Mouse (Mus musculus) erythroblast, embryonic 14.5 days (primary cell): Measurements from ENCODE around the gene Gjd3. TPM values are rescaled to one million over a fixed set of nuclear protein-coding genes. Genes with fewer than 3 reads are reported as not detected.
A peak's percentile ranks its signal among the peaks of the same experiment; 100 is the strongest.
"Not testable (repeated sequence)": the region's sequence is repeated elsewhere in the genome, so short reads cannot be mapped to it uniquely, and the experiment has no call there.

Experiments used
- H3K27me3 ChIP-seq: 2 replicates; pipeline ENCODE4 v1.6.1; 2012; ENCODE audit warnings: inconsistent platforms; ENCODE audit not compliant: control insufficient read depth
- H3K36me3 ChIP-seq: 2 replicates; pipeline ENCODE4 v1.6.1; 2012; ENCODE audit warnings: mild to moderate bottlenecking, inconsistent platforms; ENCODE audit not compliant: control insufficient read depth
- H3K4me1 ChIP-seq: 2 replicates; pipeline ENCODE4 v1.6.1; 2012; ENCODE audit warnings: inconsistent platforms; ENCODE audit not compliant: control insufficient read depth
- H3K4me3 ChIP-seq: replicated peaks from 2 replicates; pipeline ENCODE3; 2012; ENCODE audit warnings: moderate library complexity, mild to moderate bottlenecking, inconsistent platforms
- H3K9me3 ChIP-seq: 2 replicates; pipeline ENCODE4 v1.6.1; 2012; ENCODE audit warnings: low read length, inconsistent platforms, mixed read lengths; ENCODE audit not compliant: control insufficient read depth
- GATA1 ChIP-seq: IDR thresholded peaks from 2 replicates; pipeline ENCODE4 v1.6.1; 2012; ENCODE audit warnings: low read length, inconsistent platforms, mixed read lengths
- TAL1 ChIP-seq: IDR thresholded peaks from 3 replicates; pipeline ENCODE4 v1.6.1; 2012; ENCODE audit warnings: low read length, inconsistent platforms, mixed read lengths
- polyA plus RNA-seq: library from polyadenylated mRNA; stranded (reverse); fragments of >175 nt; gene quantifications from 2 replicates; pipeline ENCODE4 v1.2.3, GENCODE M21; 2012

Gjd3 gene
- polyA plus RNA-seq, 1 experiment, result not detected

DNA sequence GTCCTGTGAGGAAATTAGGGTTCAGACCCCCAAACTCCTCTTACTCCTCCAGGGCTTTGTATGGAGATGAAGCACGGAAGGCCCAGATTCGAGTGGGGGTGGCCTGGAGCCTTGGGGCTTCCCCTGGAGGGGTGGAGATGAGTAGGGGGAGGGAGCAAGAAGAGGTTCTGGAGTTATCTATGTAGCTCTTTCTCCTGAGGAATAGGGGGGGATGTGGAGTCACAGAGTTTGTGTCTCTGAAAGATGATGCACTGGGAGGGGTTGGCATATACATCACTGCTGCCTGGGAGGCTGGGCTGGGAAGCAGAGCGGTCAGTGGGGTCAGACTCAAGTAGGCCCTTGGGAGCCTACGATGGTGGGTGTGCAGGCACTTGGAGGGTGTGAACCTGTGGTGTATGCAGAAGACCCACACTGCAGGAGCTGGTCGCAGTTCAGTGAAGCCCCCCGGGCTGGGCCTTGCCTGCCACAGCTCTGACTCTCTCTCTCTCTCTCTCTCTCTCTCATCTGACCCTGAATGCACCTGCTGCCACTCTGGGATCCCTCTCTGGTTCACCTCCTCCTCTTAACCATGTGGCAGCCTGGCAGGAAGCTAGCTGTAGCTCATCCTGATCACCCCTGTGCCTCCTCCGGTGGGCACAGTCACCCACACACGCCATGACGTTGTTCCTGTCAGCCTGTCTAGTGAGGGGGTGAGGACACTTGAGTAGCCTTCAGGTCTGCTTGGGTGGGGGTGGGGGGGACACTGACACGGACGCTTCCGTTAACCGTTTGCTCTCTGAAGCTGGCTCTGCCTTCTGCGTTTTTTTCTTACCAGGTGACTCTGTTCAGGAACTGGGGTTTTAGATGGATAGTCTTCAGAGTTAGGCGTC lies 43.5 kb downstream of the Gjd3 start:
- H3K9me3 ChIP-seq, result peaks cover 9% of the 10 kb centered on the region; the same call in 1 of the 2 replicates
- no peak overlapping the region for H3K4me3 ChIP-seq
- peaks cover 50% of the 10 kb centered on the region for H3K4me1 ChIP-seq
- no peaks in the 10 kb centered on the region for H3K36me3 ChIP-seq
- H3K27me3 ChIP-seq, result peaks cover 77% of the 10 kb centered on the region
- TF ChIP-seq GATA1 (no peak), TAL1 (no peak)

DNA sequence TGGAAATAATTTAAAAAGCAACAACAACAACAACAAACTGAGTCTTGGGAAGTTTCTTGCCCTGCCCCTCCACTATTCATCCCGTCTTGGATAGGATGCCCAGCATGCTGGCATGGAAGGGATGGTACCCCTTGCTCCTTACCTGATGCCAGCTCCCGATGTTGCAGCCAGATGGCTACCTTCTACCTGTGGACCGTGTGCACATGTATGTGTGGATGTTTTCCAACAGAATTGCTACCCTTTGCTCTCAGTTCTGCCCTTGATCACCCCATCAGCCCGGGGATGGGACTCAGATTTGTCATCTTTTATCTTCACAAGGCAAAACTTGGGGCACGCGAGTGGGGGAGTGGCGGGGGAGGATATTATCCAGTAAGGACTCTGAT lies 44.1 kb downstream of the Gjd3 start:
- H3K27me3 ChIP-seq, result peaks cover 84% of the 10 kb centered on the region
- no peaks in the 10 kb centered on the region for H3K36me3 ChIP-seq
- H3K4me1 ChIP-seq, result peaks cover 48% of the 10 kb centered on the region

DNA sequence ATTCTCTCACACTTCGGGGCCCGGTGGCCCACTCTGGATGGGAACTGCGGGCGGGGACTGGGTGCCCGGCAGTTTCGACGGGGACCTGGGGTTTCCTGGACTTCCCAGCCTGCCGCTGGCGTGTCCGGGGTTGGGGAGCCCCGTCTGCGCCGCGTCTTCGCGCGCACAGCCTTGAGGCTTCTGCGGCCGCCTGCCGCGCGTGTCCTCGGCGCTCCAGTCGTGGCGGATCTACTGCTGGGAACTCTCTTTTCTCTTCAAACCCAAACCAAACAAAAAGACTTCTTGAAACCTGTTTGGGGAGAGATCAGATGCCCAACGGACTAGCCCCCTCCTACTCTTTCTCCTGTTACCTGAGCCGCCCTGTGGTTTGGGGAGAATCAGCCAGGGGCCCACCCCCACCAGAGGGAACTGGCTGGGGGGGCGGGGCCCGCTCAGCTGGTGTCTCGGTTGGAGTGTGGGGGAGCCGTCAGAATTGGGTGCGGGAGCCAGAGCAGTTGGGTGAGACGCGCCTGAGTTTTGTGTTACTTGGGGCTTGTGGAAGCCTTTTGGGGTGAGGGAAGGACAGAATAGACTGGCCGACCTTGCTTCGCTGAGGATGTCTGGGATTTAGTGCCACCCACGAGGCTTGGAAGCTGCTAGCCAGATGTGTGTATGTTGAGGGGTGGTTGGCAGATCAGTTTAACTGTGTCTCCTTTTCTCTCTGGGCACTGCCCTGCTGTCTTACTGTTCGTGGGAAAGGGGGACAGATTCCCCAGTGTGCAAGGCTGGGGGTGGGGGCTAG lies 44.7 kb downstream of the Gjd3 start:
- Histone ChIP-seq H3K9me3 (peaks cover 9% of the 10 kb centered on the region; the same call in 1 of the 2 replicates), H3K27me3 (peaks cover 90% of the 10 kb centered on the region), H3K4me3 (peak overlapping the region; percentile 60), H3K36me3 (no peaks in the 10 kb centered on the region), H3K4me1 (peaks cover 47% of the 10 kb centered on the region)
- TF ChIP-seq TAL1, result no peak
- no peak for TF ChIP-seq GATA1

More for the DNA sequence above, 44.1 kb downstream of the Gjd3 start:
- TF ChIP-seq TAL1 (no peak), GATA1 (no peak)
- H3K4me3 ChIP-seq, result no peak overlapping the region
- H3K9me3 ChIP-seq, result peaks cover 9% of the 10 kb centered on the region; the same call in 1 of the 2 replicates

DNA sequence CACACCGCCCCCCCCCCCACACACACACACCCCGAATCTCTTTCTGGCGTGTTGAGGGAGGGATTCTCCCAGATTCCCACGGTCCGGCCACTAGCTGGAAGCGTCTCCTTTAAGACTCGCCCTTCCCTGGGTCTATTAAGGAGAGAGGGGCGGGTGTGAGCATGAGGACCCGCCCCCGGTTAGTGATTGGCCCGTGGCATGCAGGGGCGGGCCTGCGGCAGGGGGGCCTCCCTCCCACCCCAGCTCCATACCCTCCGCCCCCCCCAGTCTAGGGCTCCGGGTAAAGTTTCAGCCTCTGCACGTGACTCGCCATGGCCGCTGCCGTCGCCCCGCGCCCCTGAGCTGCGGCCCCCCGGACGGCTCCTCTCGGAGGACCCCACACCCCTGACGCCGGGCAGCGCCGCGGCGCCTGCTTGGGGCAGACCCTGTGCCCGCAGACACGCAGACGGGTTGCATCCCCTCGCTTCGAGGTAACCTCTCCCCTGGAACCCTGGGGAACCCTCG lies 45.4 kb downstream of the Gjd3 start:
- Histone ChIP-seq H3K36me3 (no peaks in the 10 kb centered on the region), H3K4me1 (peaks cover 43% of the 10 kb centered on the region), H3K27me3 (peaks cover 96% of the 10 kb centered on the region), H3K9me3 (peaks cover 9% of the 10 kb centered on the region; the same call in 1 of the 2 replicates), H3K4me3 (peak overlapping the region; percentile 60)
- no peak for TF ChIP-seq TAL1
- TF ChIP-seq GATA1, result no peak

DNA sequence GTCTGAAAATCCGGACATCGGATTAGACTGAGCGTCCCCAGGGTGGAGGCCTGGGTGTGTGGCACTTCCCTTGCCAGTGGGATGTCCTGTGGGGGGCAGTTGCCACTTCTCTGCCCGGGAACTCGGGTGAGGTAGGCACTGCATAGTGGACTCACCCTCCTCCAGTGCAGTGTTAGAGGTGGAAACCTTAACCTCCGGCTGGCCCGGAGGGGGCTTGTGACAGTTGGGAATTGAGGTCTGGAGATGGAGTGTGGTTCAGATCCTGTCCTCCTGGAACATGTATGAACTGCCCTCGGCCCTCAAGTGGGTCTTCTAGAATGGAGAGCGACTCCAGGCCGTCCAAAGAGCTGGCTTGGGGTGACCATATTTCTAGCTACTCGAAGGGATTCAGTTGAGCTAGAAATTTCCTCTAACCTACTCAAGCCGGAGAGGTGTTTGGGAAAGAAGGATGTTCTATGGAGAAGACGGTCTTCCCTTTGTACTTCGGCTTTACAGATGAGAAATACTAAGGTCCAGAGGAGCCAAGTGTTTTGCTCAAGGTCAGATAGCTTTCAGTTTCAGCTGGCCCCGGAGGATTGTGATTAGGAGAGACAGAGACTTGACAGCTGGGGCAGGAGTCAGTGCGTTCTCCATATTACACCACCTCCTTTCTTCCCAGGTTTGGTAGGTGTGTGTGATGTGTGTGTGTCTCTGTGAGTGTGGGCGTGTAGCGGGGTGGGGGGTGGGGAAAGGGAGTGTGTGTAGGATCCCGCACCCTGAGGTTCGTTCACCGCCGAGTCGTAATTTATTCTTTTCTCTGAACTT lies 46.0 kb downstream of the Gjd3 start:
- no peaks in the 10 kb centered on the region for H3K36me3 ChIP-seq
- peaks cover 9% of the 10 kb centered on the region; the same call in 1 of the 2 replicates for H3K9me3 ChIP-seq
- H3K4me1 ChIP-seq, result peaks cover 37% of the 10 kb centered on the region
- H3K27me3 ChIP-seq, result peaks cover 99% of the 10 kb centered on the region
- no peak for TF ChIP-seq GATA1
- no peak for TF ChIP-seq TAL1
- H3K4me3 ChIP-seq, result peak overlapping the region; percentile 60

DNA sequence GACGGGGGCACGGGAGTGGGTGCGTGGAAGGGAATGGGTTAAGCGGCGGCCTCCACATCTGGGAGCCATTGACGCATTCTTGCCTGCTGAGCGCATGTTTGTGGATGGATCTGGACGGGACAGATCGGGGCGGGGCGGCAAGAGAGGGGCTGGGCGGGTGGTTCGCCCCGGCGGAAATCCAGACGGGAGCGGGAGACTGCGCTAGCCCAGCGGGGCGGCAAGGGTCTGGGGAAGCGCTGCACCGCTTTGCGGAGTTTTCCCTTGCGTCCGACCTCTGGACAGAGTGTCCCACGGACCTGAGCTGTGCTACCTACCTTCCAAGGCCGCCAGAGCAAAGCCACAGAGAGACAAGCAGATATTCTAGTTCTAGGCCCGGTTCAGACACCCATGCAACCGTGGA lies 46.6 kb downstream of the Gjd3 start:
- no peak overlapping the region for H3K4me3 ChIP-seq
- H3K36me3 ChIP-seq, result no peaks in the 10 kb centered on the region
- peaks cover 99% of the 10 kb centered on the region for H3K27me3 ChIP-seq
- peaks cover 30% of the 10 kb centered on the region for H3K4me1 ChIP-seq
- H3K9me3 ChIP-seq, result peaks cover 9% of the 10 kb centered on the region; the same call in 1 of the 2 replicates
- no peak for TF ChIP-seq TAL1
- TF ChIP-seq GATA1, result no peak

DNA sequence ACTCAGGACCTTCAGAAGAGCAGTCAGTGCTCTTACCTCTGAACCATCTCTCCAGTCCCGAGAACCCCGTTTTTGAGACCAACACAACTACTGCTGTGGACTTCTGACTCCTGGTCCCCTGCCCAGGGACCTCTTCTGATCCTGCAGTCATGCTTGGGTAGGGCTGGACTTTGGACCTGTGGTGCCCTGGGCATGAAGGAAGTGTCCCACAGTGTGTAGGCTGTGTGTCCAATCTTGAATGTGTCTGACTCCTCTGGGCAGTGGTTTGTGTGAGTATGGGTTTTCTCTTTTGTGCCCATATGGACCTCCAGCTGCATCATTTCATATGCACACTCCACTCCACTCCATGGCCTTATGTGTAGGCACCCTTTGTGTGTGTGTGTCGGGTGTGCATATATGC lies 47.7 kb downstream of the Gjd3 start:
- Histone ChIP-seq H3K4me3 (no peak overlapping the region), H3K9me3 (peaks cover 9% of the 10 kb centered on the region; the same call in 1 of the 2 replicates), H3K36me3 (no peaks in the 10 kb centered on the region), H3K27me3 (peaks cover 99% of the 10 kb centered on the region), H3K4me1 (peaks cover 29% of the 10 kb centered on the region)
- TF ChIP-seq GATA1 (no peak), TAL1 (no peak)

DNA sequence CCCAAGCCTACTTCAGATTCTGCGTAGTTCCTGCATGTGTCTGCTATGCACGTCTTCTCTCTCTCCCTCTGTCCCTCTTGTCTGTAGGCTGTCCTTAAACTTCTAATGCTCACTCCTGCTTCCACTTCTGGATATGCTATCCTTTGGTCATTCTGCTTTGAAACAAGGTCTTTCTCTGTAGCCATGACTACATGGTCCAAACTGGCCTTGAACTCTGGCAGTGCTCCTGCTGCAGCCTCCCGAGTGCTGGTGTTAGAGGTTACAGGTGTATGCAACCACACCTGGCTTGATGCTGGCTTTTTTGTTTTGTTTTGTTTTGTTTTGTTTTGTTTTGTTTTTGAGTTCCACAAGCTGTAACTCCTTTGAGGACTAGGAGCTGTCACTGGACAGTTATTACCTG lies 48.4 kb downstream of the Gjd3 start:
- H3K4me1 ChIP-seq, result peaks cover 30% of the 10 kb centered on the region
- H3K27me3 ChIP-seq, result peaks cover 99% of the 10 kb centered on the region
- TF ChIP-seq GATA1, result no peak
- TF ChIP-seq TAL1, result no peak
- no peak overlapping the region for H3K4me3 ChIP-seq
- H3K9me3 ChIP-seq, result peaks cover 9% of the 10 kb centered on the region; the same call in 1 of the 2 replicates
- no peaks in the 10 kb centered on the region for H3K36me3 ChIP-seq

DNA sequence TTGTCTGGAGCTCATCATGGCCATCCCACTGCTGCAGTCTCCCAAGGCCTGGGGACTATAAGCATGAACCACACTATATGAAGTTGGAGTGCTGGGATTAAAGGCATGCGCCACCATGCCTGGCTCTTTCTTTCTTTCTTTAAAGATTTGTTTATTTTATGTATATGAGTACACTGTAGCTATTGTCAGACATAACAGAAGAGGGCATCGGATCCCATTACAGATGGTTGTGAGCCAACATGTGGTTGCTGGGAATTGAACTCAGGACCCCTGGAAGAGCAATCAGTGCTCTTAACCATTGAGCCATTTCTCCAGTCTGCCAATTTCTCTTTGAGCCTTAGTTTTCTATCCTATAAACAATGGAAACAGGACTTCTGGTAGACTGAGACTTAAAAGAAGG lies 49.0 kb downstream of the Gjd3 start:
- Histone ChIP-seq H3K4me1 (peaks cover 30% of the 10 kb centered on the region), H3K27me3 (peaks cover 99% of the 10 kb centered on the region)
- H3K4me3 ChIP-seq, H3K36me3 ChIP-seq, H3K9me3 ChIP-seq: not testable (repeated sequence)
